Mouse (Mus musculus) adrenal gland, adult 2 months (tissue): ENCODE data around the gene Prpf4. TPM values are rescaled to one million over a fixed set of nuclear protein-coding genes. Genes with fewer than 3 reads are reported as not detected.

Experiments
- DNase-seq: peaks from one replicate; pipeline ENCODE4 v3.0.0; 2021
- long read RNA-seq: library from polyadenylated mRNA; stranded (forward); transcript quantifications from one replicate; pipeline ENCODE4 v2.0.0, GENCODE M21; 2021
- polyA plus RNA-seq: library from polyadenylated mRNA; depleted of rRNA; stranded (reverse); fragments of >200 nt; gene quantifications from 2 replicates; pipeline ENCODE4 v1.2.3, GENCODE M21; 2012; rRNA removed
- total RNA-seq, 2 experiments: library from RNA; stranded (reverse); gene quantifications; 2 replicates each; pipeline ENCODE4 v1.2.3; 2021

The Prpf4 gene
- 10 to 100 TPM; 21.6 to 23.6 TPM for total RNA-seq
- 9.1 and 15.1 TPM in 2 replicates for polyA plus RNA-seq
- long read RNA-seq, full-length matches to known transcripts, result 27 of 31 reads
- long read RNA-seq, partial matches to known transcripts, result 3 of 31 reads
- long read RNA-seq, other reads (novel, unspliced or antisense), result 1 of 31 reads

- peak; percentile 97 for DNase-seq
Observed at GRCm38 (mm10) chr4:62408601-62409282, at the start of gene Prpf4, which contains the start of gene Cdc26. Prpf4 (plus strand) TSS chr4:62408797. Cdc26 (minus strand) TSS chr4:62408642.

GRCm38 (mm10) chr4:62359256-62359775 is 49.3 kb upstream of the Prpf4 start:
- no peak for DNase-seq

- DNase-seq, result peak; percentile 98
Observed at GRCm38 (mm10) chr4:62360088-62360804, 48.4 kb upstream of the Prpf4 start, which contains the start of the genes Fkbp15 and Slc31a1. Fkbp15 (minus strand) TSS chr4:62360548. Slc31a1 (plus strand) TSS chr4:62360727.

GRCm38 (mm10) chr4:62360805-62361455 is 47.7 kb upstream of the Prpf4 start:
- DNase-seq, result no peak

- no peak for DNase-seq
Observed at GRCm38 (mm10) chr4:62361571-62361970, 47.0 kb upstream of the Prpf4 start.

GRCm38 (mm10) chr4:62361997-62362396 is 46.6 kb upstream of the Prpf4 start:
- no peak for DNase-seq

- no peak for DNase-seq
Observed at GRCm38 (mm10) chr4:62362437-62362836, 46.2 kb upstream of the Prpf4 start.

- DNase-seq, result no peak
Observed at GRCm38 (mm10) chr4:62364299-62364698, 44.3 kb upstream of the Prpf4 start.

GRCm38 (mm10) chr4:62366291-62366690 is 42.3 kb upstream of the Prpf4 start:
- DNase-seq, result no peak

GRCm38 (mm10) chr4:62367586-62367985 is 41.0 kb upstream of the Prpf4 start:
- no peak for DNase-seq

GRCm38 (mm10) chr4:62369091-62369490 is 39.5 kb upstream of the Prpf4 start:
- DNase-seq, result no peak

- DNase-seq, result no peak
Observed at GRCm38 (mm10) chr4:62372410-62372809, 36.2 kb upstream of the Prpf4 start.

- no peak for DNase-seq
Observed at GRCm38 (mm10) chr4:62372818-62373520, 35.6 kb upstream of the Prpf4 start.

- no peak for DNase-seq
Observed at GRCm38 (mm10) chr4:62373668-62374067, 34.9 kb upstream of the Prpf4 start.

GRCm38 (mm10) chr4:62374342-62374741 is 34.3 kb upstream of the Prpf4 start:
- DNase-seq, result no peak

GRCm38 (mm10) chr4:62376123-62376522 is 32.5 kb upstream of the Prpf4 start:
- no peak for DNase-seq

- DNase-seq, result no peak
Observed at GRCm38 (mm10) chr4:62379724-62380381, 28.7 kb upstream of the Prpf4 start.

GRCm38 (mm10) chr4:62383207-62383606 is 25.4 kb upstream of the Prpf4 start:
- DNase-seq, result no peak

- no peak for DNase-seq
Observed at GRCm38 (mm10) chr4:62383752-62384151, 24.8 kb upstream of the Prpf4 start.

- DNase-seq, result no peak
Observed at GRCm38 (mm10) chr4:62384159-62384558, 24.4 kb upstream of the Prpf4 start.

- DNase-seq, result no peak
Observed at GRCm38 (mm10) chr4:62385439-62385838, 23.2 kb upstream of the Prpf4 start.
